Mouse (Mus musculus) forebrain, embryonic 12.5 days (tissue): ENCODE data around the gene Prkcsh. TPM values are rescaled to one million over a fixed set of nuclear protein-coding genes. Genes with fewer than 3 reads are reported as not detected.

Source experiments
- ATAC-seq: fragments of 200-750 bp; cut with Nextera tagmentation; 2 replicates; pipeline ENCODE4 v1.8.0; 2017; ENCODE audit warnings: moderate TSS enrichment; ENCODE audit not compliant: low FRiP score
- H3K27ac ChIP-seq: fragments of 300-500 bp; sonication (generic); 2 replicates; pipeline ENCODE4 v1.5.1; 2016; ENCODE audit warnings: mild to moderate bottlenecking
- H3K27me3 ChIP-seq: fragments of 300-500 bp; sonication (generic); 2 replicates; pipeline ENCODE4 v1.6.1; 2016; ENCODE audit warnings: mild to moderate bottlenecking
- H3K36me3 ChIP-seq: fragments of 300-500 bp; sonication (generic); replicated peaks from 2 replicates; pipeline ENCODE4 v1.6.1; 2016; ENCODE audit warnings: mild to moderate bottlenecking
- H3K4me1 ChIP-seq: fragments of 300-500 bp; sonication (generic); 2 replicates; pipeline ENCODE4 v1.6.1; 2016
- H3K4me2 ChIP-seq: fragments of 300-500 bp; sonication (generic); 2 replicates; pipeline ENCODE4 v1.6.1; 2016; ENCODE audit warnings: mild to moderate bottlenecking, moderate library complexity
- H3K4me3 ChIP-seq: fragments of 300-500 bp; sonication (generic); replicated peaks from 2 replicates; pipeline ENCODE4 v1.5.1; 2016; ENCODE audit warnings: mild to moderate bottlenecking
- H3K9ac ChIP-seq: fragments of 300-500 bp; sonication (generic); 2 replicates; pipeline ENCODE4 v1.6.1; 2016; ENCODE audit warnings: mild to moderate bottlenecking
- H3K9me3 ChIP-seq: fragments of 300-500 bp; sonication (generic); 2 replicates; pipeline ENCODE4 v1.6.1; 2016
- WGBS: fragments of 180-500 bp; shearing (Covaris S2); methylation state at CpG from one replicate; pipeline ENCODE4 v1.1.7; 2016; 5-methylcytosine and 5-hydroxymethylcytosine counted together
- polyA plus RNA-seq: library from polyadenylated mRNA; unstranded; fragments of >200 nt; fragmentation: Nextera tagmentation; extraction: Ambion mirVana; gene quantifications from 2 replicates; pipeline ENCODE4 v1.2.1, GENCODE M21; 2016

The Prkcsh gene
- polyA plus RNA-seq, 1 experiment from 2014 or later = 95.0 TPM

- no peaks in the 10 kb centered on the region for H3K9me3 ChIP-seq
- peaks cover 27% of the 10 kb centered on the region for H3K36me3 ChIP-seq
- peak overlapping the region; percentile 11 for H3K4me3 ChIP-seq
- no peak overlapping the region for H3K27ac ChIP-seq
- peaks cover 32% of the 10 kb centered on the region for H3K27me3 ChIP-seq
- peaks cover 25% of the 10 kb centered on the region for H3K4me1 ChIP-seq
- peak; percentile 8; the same call in 1 of the 2 replicates for ATAC-seq
- 3% methylated on average over 32 of the region's 32 CpGs for WGBS
- H3K4me2 ChIP-seq = peak overlapping the region; percentile 46
- H3K9ac ChIP-seq = no peak overlapping the region
Observed at GRCm38 (mm10) chr9:22054411-22055076, 51.9 kb downstream of the Prkcsh start.

- Histone ChIP-seq H3K4me1 (peaks cover 13% of the 10 kb centered on the region), H3K4me2 (no peak overlapping the region), H3K4me3 (no peak overlapping the region), H3K9ac (no peak overlapping the region), H3K27me3 (peaks cover 32% of the 10 kb centered on the region), H3K27ac (no peak overlapping the region), H3K36me3 (peaks cover 35% of the 10 kb centered on the region), H3K9me3 (no peaks in the 10 kb centered on the region)
- no peak for ATAC-seq
- 42% methylated on average over 29 of the region's 29 CpGs for WGBS
Observed at GRCm38 (mm10) chr9:22055713-22056112, 53.1 kb downstream of the Prkcsh start.

GRCm38 (mm10) chr9:22056303-22056910 is 53.8 kb downstream of the Prkcsh start:
- Histone ChIP-seq H3K9me3 (no peaks in the 10 kb centered on the region), H3K27me3 (peaks cover 32% of the 10 kb centered on the region), H3K9ac (no peak overlapping the region), H3K36me3 (peaks cover 42% of the 10 kb centered on the region), H3K4me3 (no peak overlapping the region), H3K4me2 (no peak overlapping the region), H3K4me1 (peaks cover 11% of the 10 kb centered on the region), H3K27ac (no peak overlapping the region)
- ATAC-seq = no peak
- WGBS = 84% methylated on average over 9 of the region's 9 CpGs

- ATAC-seq = no peak
- WGBS = 94% methylated on average over 9 of the region's 9 CpGs
- no peaks in the 10 kb centered on the region for H3K9me3 ChIP-seq
- peaks cover 9% of the 10 kb centered on the region for H3K4me1 ChIP-seq
- H3K4me3 ChIP-seq = no peak overlapping the region
- no peak overlapping the region for H3K27ac ChIP-seq
- H3K4me2 ChIP-seq = no peak overlapping the region
- H3K9ac ChIP-seq = no peak overlapping the region
- H3K27me3 ChIP-seq = peaks cover 29% of the 10 kb centered on the region
- H3K36me3 ChIP-seq = peaks cover 47% of the 10 kb centered on the region
Observed at GRCm38 (mm10) chr9:22057031-22057517, 54.5 kb downstream of the Prkcsh start.

GRCm38 (mm10) chr9:22058011-22058424 is 55.4 kb downstream of the Prkcsh start:
- Histone ChIP-seq H3K36me3 (peaks cover 56% of the 10 kb centered on the region), H3K4me1 (peaks cover 6% of the 10 kb centered on the region), H3K4me2 (no peak overlapping the region), H3K27ac (no peak overlapping the region), H3K4me3 (no peak overlapping the region), H3K27me3 (peaks cover 21% of the 10 kb centered on the region), H3K9me3 (no peaks in the 10 kb centered on the region), H3K9ac (no peak overlapping the region)
- 91% methylated on average over 9 of the region's 9 CpGs for WGBS
- ATAC-seq = no peak

- Histone ChIP-seq H3K4me1 (no peaks in the 10 kb centered on the region), H3K4me2 (no peak overlapping the region), H3K9ac (no peak overlapping the region), H3K27ac (no peak overlapping the region), H3K36me3 (peaks cover 86% of the 10 kb centered on the region), H3K4me3 (no peak overlapping the region), H3K9me3 (no peaks in the 10 kb centered on the region), H3K27me3 (no peaks in the 10 kb centered on the region)
- WGBS = 86% methylated on average over 2 of the region's 2 CpGs
- ATAC-seq = no peak
Observed at GRCm38 (mm10) chr9:22061339-22061738, 58.7 kb downstream of the Prkcsh start.

Other genes with a start within 250 kb of the Prkcsh start
- gene Spc24, start 242.5 kb upstream of the Prkcsh start, polyA plus RNA-seq = 112 and 118 TPM in 2 replicates
- 6.1 and 6.2 TPM in 2 replicates for gene Kank2, start 204.1 kb upstream of the Prkcsh start, polyA plus RNA-seq
- 0.45 TPM in 1 of 2 replicates, not detected in the other for gene Angptl8, start 167.3 kb upstream of the Prkcsh start, polyA plus RNA-seq
- gene Dock6, start 150.2 kb upstream of the Prkcsh start, polyA plus RNA-seq = 17.5 and 18.9 TPM in 2 replicates
- 12.4 and 13.1 TPM in 2 replicates for gene Rab3d, start 84.6 kb upstream of the Prkcsh start, polyA plus RNA-seq
- gene Ccdc159, start 75.3 kb upstream of the Prkcsh start, polyA plus RNA-seq = 5.2 and 5.8 TPM in 2 replicates
- 32.9 and 33.3 TPM in 2 replicates for gene Tmem205, start 75.2 kb upstream of the Prkcsh start, polyA plus RNA-seq
- gene Plppr2, start 65.8 kb upstream of the Prkcsh start, polyA plus RNA-seq = 37.0 and 40.9 TPM in 2 replicates
- gene Swsap1, start 47.1 kb upstream of the Prkcsh start, polyA plus RNA-seq = 7.4 and 9.5 TPM in 2 replicates
- gene Epor, start 39.3 kb upstream of the Prkcsh start, polyA plus RNA-seq = 2.0 and 4.1 TPM in 2 replicates
- 2.1 and 3.4 TPM in 2 replicates for gene Rgl3, start 13.4 kb upstream of the Prkcsh start, polyA plus RNA-seq
- gene Ccdc151, start 172 bp upstream of the Prkcsh start, polyA plus RNA-seq = 5.0 and 5.3 TPM in 2 replicates
- gene Elavl3, start 49.2 kb downstream of the Prkcsh start, polyA plus RNA-seq = 57.2 and 73.7 TPM in 2 replicates
- gene Gm49318, start 68.5 kb downstream of the Prkcsh start, polyA plus RNA-seq = not detected in 2 replicates
- 15.8 and 16.4 TPM in 2 replicates for gene Zfp653, start 68.6 kb downstream of the Prkcsh start, polyA plus RNA-seq
- gene Ecsit, start 82.6 kb downstream of the Prkcsh start, polyA plus RNA-seq = 35.0 and 39.0 TPM in 2 replicates
- 2.3 and 3.9 TPM in 2 replicates for gene Cnn1, start 96.4 kb downstream of the Prkcsh start, polyA plus RNA-seq
- 178 and 186 TPM in 2 replicates for gene Elof1, start 114.4 kb downstream of the Prkcsh start, polyA plus RNA-seq
- gene Acp5, start 132.9 kb downstream of the Prkcsh start, polyA plus RNA-seq = 3.6 and 6.6 TPM in 2 replicates
- 63.2 and 65.8 TPM in 2 replicates for gene Pigyl, start 154.0 kb downstream of the Prkcsh start, polyA plus RNA-seq
- 0.10 and 0.31 TPM in 2 replicates for gene Zfp872, start 185.3 kb downstream of the Prkcsh start, polyA plus RNA-seq
- 10.1 and 11.3 TPM in 2 replicates for gene Zfp809, start 222.9 kb downstream of the Prkcsh start, polyA plus RNA-seq